ENCODE assay signal across 1 mouse cellular context in genomic region chr19:47006321-47006720, GRCm38 (mm10).
TF ChIP-seq lines count a peak whose summit lies in the region.

No protein-coding gene starts in this region.

TF ChIP-seq in CH12.LX, 34 proteins besides CTCF, POLR2A, EP300 and RAD21:
- TF ChIP-seq ELF1 (IDR thresholded peaks at IDR 0.05; ENCODE audit: low read depth, low read length) (no peak), RCOR1 (conservative IDR thresholded peaks at IDR 0.05; ENCODE audit: low read depth, low read length) (no peak), HCFC1 (IDR thresholded peaks at IDR 0.05; ENCODE audit: low read depth, low read length) (no peak), E2F4 (IDR thresholded peaks at IDR 0.05; ENCODE audit: insufficient replicate concordance, low read depth, low read length) (no peak), ZKSCAN1 (IDR thresholded peaks at IDR 0.05; ENCODE audit: borderline replicate concordance, low read depth, low read length) (no peak), MAFK (IDR thresholded peaks at IDR 0.05; ENCODE audit: insufficient replicate concordance, low read length) (no peak), JUND (conservative IDR thresholded peaks at IDR 0.05; ENCODE audit: low read depth, low read length) (no peak), SIN3A (IDR thresholded peaks at IDR 0.05; ENCODE audit: low read length) (no peak), MXI1 (IDR thresholded peaks at IDR 0.05; ENCODE audit: low read depth, low read length) (no peak), ZMIZ1 (IDR thresholded peaks at IDR 0.05; ENCODE audit: low read depth, low read length) (no peak), MEF2A (IDR thresholded peaks at IDR 0.05; ENCODE audit: borderline replicate concordance, low read depth, low read length) (no peak), KAT2A (IDR thresholded peaks at IDR 0.05; ENCODE audit: insufficient replicate concordance, low read length) (no peak), UBTF (IDR thresholded peaks at IDR 0.05; ENCODE audit: low read depth, low read length) (no peak), NRF1 (IDR thresholded peaks at IDR 0.05; ENCODE audit: low read depth, low read length) (no peak), TBP (conservative IDR thresholded peaks at IDR 0.05; ENCODE audit: low read depth, low read length) (no peak), PAX5 (IDR thresholded peaks at IDR 0.05; ENCODE audit: low read length) (no peak), TCF12 (IDR thresholded peaks at IDR 0.05; ENCODE audit: low read depth, low read length) (no peak)
